Mouse (Mus musculus) c-Kit-positive CD71-positive TER-119-positive erythroid progenitor cells, embryonic 14.5 days (primary cell): ENCODE data around the gene Leng8.
A peak's percentile ranks its signal among the peaks of the same experiment; 100 is the strongest.
"Not testable (repeated sequence)": the region's sequence is repeated elsewhere in the genome, so short reads cannot be mapped to it uniquely, and the experiment has no call there.

Experiments
- DNase-seq: peaks from one replicate; pipeline ENCODE4 v3.0.0-alpha.2; 2013; ENCODE audit warnings: low spot score

Gene Leng8

GRCm38 (mm10) chr7:4147371-4147770, 10.5 kb downstream of the Leng8 start:
- DNase-seq = no peak

GRCm38 (mm10) chr7:4147836-4148235, 11.0 kb downstream of the Leng8 start:
- DNase-seq = no peak

- no peak for DNase-seq
These were observed 11.7 kb downstream of the Leng8 start for GRCm38 (mm10) chr7:4148341-4149208.

GRCm38 (mm10) chr7:4149209-4150054, 12.6 kb downstream of the Leng8 start:
- DNase-seq = peak; percentile 79

- DNase-seq = peak; percentile 45
These were observed 13.3 kb downstream of the Leng8 start, which contains the start of gene Leng9 for GRCm38 (mm10) chr7:4150059-4150541. TSS of gene Leng9 (minus strand) at chr7:4150374.

- DNase-seq = no peak
These were observed 14.0 kb downstream of the Leng8 start for GRCm38 (mm10) chr7:4150811-4151221.

GRCm38 (mm10) chr7:4151241-4151640, 14.4 kb downstream of the Leng8 start:
- no peak for DNase-seq

GRCm38 (mm10) chr7:4154356-4154755, 17.5 kb downstream of the Leng8 start:
- DNase-seq = no peak

GRCm38 (mm10) chr7:4154976-4155375, 18.1 kb downstream of the Leng8 start:
- DNase-seq = no peak

GRCm38 (mm10) chr7:4161596-4161995, 24.8 kb downstream of the Leng8 start:
- DNase-seq = not testable (repeated sequence)

- DNase-seq = no peak
These were observed 26.8 kb downstream of the Leng8 start for GRCm38 (mm10) chr7:4163571-4164072.

- DNase-seq = no peak
These were observed 27.5 kb downstream of the Leng8 start, which contains the start of gene Cdc42ep5 for GRCm38 (mm10) chr7:4164090-4164910. TSS of gene Cdc42ep5 (minus strand) at chr7:4164860.

- DNase-seq = no peak
These were observed 28.4 kb downstream of the Leng8 start for GRCm38 (mm10) chr7:4165286-4165685.

GRCm38 (mm10) chr7:4167098-4167497, 30.3 kb downstream of the Leng8 start:
- no peak for DNase-seq

GRCm38 (mm10) chr7:4170193-4170938, 33.5 kb downstream of the Leng8 start:
- no peak for DNase-seq

- no peak for DNase-seq
These were observed 41.6 kb downstream of the Leng8 start for GRCm38 (mm10) chr7:4178438-4178837.
